Mouse (Mus musculus): Measurements from ENCODE around the gene Ascc1. TPM values are rescaled to one million over a fixed set of nuclear protein-coding genes. Genes with fewer than 3 reads are reported as not detected.

The Ascc1 gene
- polyA plus RNA-seq, 1 experiment: 24.1 TPM

GRCm38 (mm10) chr10:59959517-59959916, 43.1 kb upstream of the Ascc1 start:
- Histone ChIP-seq H3K36me3 (ENCODE audit: control insufficient read depth, insufficient read depth) (no peaks in the 10 kb centered on the region), H3K79me3 (ENCODE audit: low read depth) (no peaks in the 10 kb centered on the region), H3K79me2 (ENCODE audit: control insufficient read depth, insufficient read depth) (no peaks in the 10 kb centered on the region), H3K27me3 (ENCODE audit: control insufficient read depth, insufficient read depth, insufficient read length) (no peaks in the 10 kb centered on the region), H3ac (ENCODE audit: control insufficient read depth, insufficient read length, low read depth) (no peak overlapping the region), H3K4me3 (ENCODE audit: insufficient read depth, poor library complexity, severe bottlenecking) (no peak overlapping the region)
- TF ChIP-seq CEBPB (IDR thresholded peaks at IDR 0.05; ENCODE audit: low read depth) (no peak), CTCF (IDR thresholded peaks at IDR 0.05; ENCODE audit: control insufficient read depth, insufficient read depth, insufficient read length) (no peak), FOSL1 (IDR thresholded peaks at IDR 0.05; ENCODE audit: insufficient read depth, low read length, poor library complexity, severe bottlenecking) (no peak)

- H3K4me3 ChIP-seq (ENCODE audit: insufficient read depth, poor library complexity, severe bottlenecking): no peak overlapping the region
- H3K27me3 ChIP-seq (ENCODE audit: control insufficient read depth, insufficient read depth, insufficient read length): no peaks in the 10 kb centered on the region
- TF ChIP-seq USF1 (IDR thresholded peaks at IDR 0.05; ENCODE audit: low read depth) (no peak), CEBPB (IDR thresholded peaks at IDR 0.05; ENCODE audit: low read depth) (no peak), MYOD1 (IDR thresholded peaks at IDR 0.05; ENCODE audit: control insufficient read depth, insufficient read length, low read depth) (no peak), MYOG (IDR thresholded peaks at IDR 0.05; ENCODE audit: control insufficient read depth, extremely low read depth, insufficient read length) (no peak), CTCF (IDR thresholded peaks at IDR 0.05; ENCODE audit: control insufficient read depth, insufficient read depth, insufficient read length) (no peak), MAX (IDR thresholded peaks at IDR 0.05) (no peak), FOSL1 (IDR thresholded peaks at IDR 0.05; ENCODE audit: insufficient read depth, low read length, poor library complexity, severe bottlenecking) (no peak)
Measured at GRCm38 (mm10) chr10:59963609-59964008, 39.0 kb upstream of the Ascc1 start.

GRCm38 (mm10) chr10:59964504-59965361, 37.9 kb upstream of the Ascc1 start:
- no peaks in the 10 kb centered on the region for H3K79me2 ChIP-seq (ENCODE audit: control insufficient read depth, insufficient read depth)
- no peaks in the 10 kb centered on the region for H3K36me3 ChIP-seq (ENCODE audit: control insufficient read depth, insufficient read depth)
- H3ac ChIP-seq (ENCODE audit: control insufficient read depth, insufficient read length, low read depth): no peak overlapping the region
- H3K79me3 ChIP-seq (ENCODE audit: low read depth): no peaks in the 10 kb centered on the region
- H3K27me3 ChIP-seq (ENCODE audit: control insufficient read depth, insufficient read depth, insufficient read length): no peaks in the 10 kb centered on the region
- no peak for TF ChIP-seq USF1 (IDR thresholded peaks at IDR 0.05; ENCODE audit: low read depth)
- TF ChIP-seq CEBPB (IDR thresholded peaks at IDR 0.05; ENCODE audit: low read depth): no peak
- TF ChIP-seq MAX (IDR thresholded peaks at IDR 0.05): no peak
- TF ChIP-seq CTCF (IDR thresholded peaks at IDR 0.05; ENCODE audit: control insufficient read depth, insufficient read depth, insufficient read length): no peak
- TF ChIP-seq MYOD1 (IDR thresholded peaks at IDR 0.05; ENCODE audit: control insufficient read depth, insufficient read length, low read depth): no peak
- TF ChIP-seq MYOG (IDR thresholded peaks at IDR 0.05; ENCODE audit: control insufficient read depth, extremely low read depth, insufficient read length): no peak
- no peak for TF ChIP-seq FOSL1 (IDR thresholded peaks at IDR 0.05; ENCODE audit: insufficient read depth, low read length, poor library complexity, severe bottlenecking)
- no peak overlapping the region for H3K4me3 ChIP-seq (ENCODE audit: insufficient read depth, poor library complexity, severe bottlenecking)

More at GRCm38 (mm10) chr10:59963609-59964008, 39.0 kb upstream of the Ascc1 start:
- H3ac ChIP-seq (ENCODE audit: control insufficient read depth, insufficient read length, low read depth): no peak overlapping the region
- H3K36me3 ChIP-seq (ENCODE audit: control insufficient read depth, insufficient read depth): no peaks in the 10 kb centered on the region
- no peaks in the 10 kb centered on the region for H3K79me2 ChIP-seq (ENCODE audit: control insufficient read depth, insufficient read depth)
- H3K79me3 ChIP-seq (ENCODE audit: low read depth): no peaks in the 10 kb centered on the region

GRCm38 (mm10) chr10:59965362-59965695, 37.3 kb upstream of the Ascc1 start:
- H3K27me3 ChIP-seq (ENCODE audit: control insufficient read depth, insufficient read depth, insufficient read length): no peaks in the 10 kb centered on the region
- no peak overlapping the region for H3ac ChIP-seq (ENCODE audit: control insufficient read depth, insufficient read length, low read depth)
- H3K79me2 ChIP-seq (ENCODE audit: control insufficient read depth, insufficient read depth): no peaks in the 10 kb centered on the region
- TF ChIP-seq USF1 (IDR thresholded peaks at IDR 0.05; ENCODE audit: low read depth) (no peak), CTCF (IDR thresholded peaks at IDR 0.05; ENCODE audit: control insufficient read depth, insufficient read depth, insufficient read length) (no peak), FOSL1 (IDR thresholded peaks at IDR 0.05; ENCODE audit: insufficient read depth, low read length, poor library complexity, severe bottlenecking) (no peak), CEBPB (IDR thresholded peaks at IDR 0.05; ENCODE audit: low read depth) (no peak), MAX (IDR thresholded peaks at IDR 0.05) (no peak), MYOD1 (IDR thresholded peaks at IDR 0.05; ENCODE audit: control insufficient read depth, insufficient read length, low read depth) (no peak), MYOG (IDR thresholded peaks at IDR 0.05; ENCODE audit: control insufficient read depth, extremely low read depth, insufficient read length) (no peak)
- no peak overlapping the region for H3K4me3 ChIP-seq (ENCODE audit: insufficient read depth, poor library complexity, severe bottlenecking)
- no peaks in the 10 kb centered on the region for H3K36me3 ChIP-seq (ENCODE audit: control insufficient read depth, insufficient read depth)
- no peaks in the 10 kb centered on the region for H3K79me3 ChIP-seq (ENCODE audit: low read depth)

- no peaks in the 10 kb centered on the region for H3K79me2 ChIP-seq (ENCODE audit: control insufficient read depth, insufficient read depth)
- H3K4me3 ChIP-seq (ENCODE audit: insufficient read depth, poor library complexity, severe bottlenecking): no peak overlapping the region
- no peak for TF ChIP-seq MAX (IDR thresholded peaks at IDR 0.05)
- no peak for TF ChIP-seq MYOD1 (IDR thresholded peaks at IDR 0.05; ENCODE audit: control insufficient read depth, insufficient read length, low read depth)
- no peak for TF ChIP-seq MYOG (IDR thresholded peaks at IDR 0.05; ENCODE audit: control insufficient read depth, extremely low read depth, insufficient read length)
- TF ChIP-seq CEBPB (IDR thresholded peaks at IDR 0.05; ENCODE audit: low read depth): no peak
Measured at GRCm38 (mm10) chr10:59965788-59966187, 36.8 kb upstream of the Ascc1 start.

GRCm38 (mm10) chr10:59966743-59967142, 35.9 kb upstream of the Ascc1 start:
- H3ac ChIP-seq (ENCODE audit: control insufficient read depth, insufficient read length, low read depth): no peak overlapping the region
- TF ChIP-seq CTCF (IDR thresholded peaks at IDR 0.05; ENCODE audit: control insufficient read depth, insufficient read depth, insufficient read length) (no peak), FOSL1 (IDR thresholded peaks at IDR 0.05; ENCODE audit: insufficient read depth, low read length, poor library complexity, severe bottlenecking) (no peak), MYOD1 (IDR thresholded peaks at IDR 0.05; ENCODE audit: control insufficient read depth, insufficient read length, low read depth) (no peak), MYOG (IDR thresholded peaks at IDR 0.05; ENCODE audit: control insufficient read depth, extremely low read depth, insufficient read length) (no peak), CEBPB (IDR thresholded peaks at IDR 0.05; ENCODE audit: low read depth) (no peak)
- no peak overlapping the region for H3K4me3 ChIP-seq (ENCODE audit: insufficient read depth, poor library complexity, severe bottlenecking)
- H3K79me3 ChIP-seq (ENCODE audit: low read depth): no peaks in the 10 kb centered on the region
- no peaks in the 10 kb centered on the region for H3K36me3 ChIP-seq (ENCODE audit: control insufficient read depth, insufficient read depth)
- H3K27me3 ChIP-seq (ENCODE audit: control insufficient read depth, insufficient read depth, insufficient read length): no peaks in the 10 kb centered on the region
- H3K79me2 ChIP-seq (ENCODE audit: control insufficient read depth, insufficient read depth): no peaks in the 10 kb centered on the region

More at GRCm38 (mm10) chr10:59965788-59966187, 36.8 kb upstream of the Ascc1 start:
- Histone ChIP-seq H3K79me3 (ENCODE audit: low read depth) (no peaks in the 10 kb centered on the region), H3K36me3 (ENCODE audit: control insufficient read depth, insufficient read depth) (no peaks in the 10 kb centered on the region), H3K27me3 (ENCODE audit: control insufficient read depth, insufficient read depth, insufficient read length) (no peaks in the 10 kb centered on the region), H3ac (ENCODE audit: control insufficient read depth, insufficient read length, low read depth) (no peak overlapping the region)

All from C2C12 (cell line).